Mouse (Mus musculus) hindbrain, embryonic 14.5 days (tissue): ENCODE measurements around the gene Tmem248. TPM values are rescaled to one million over a fixed set of nuclear protein-coding genes. Genes with fewer than 3 reads are reported as not detected.

ENCODE experiments used
- ATAC-seq: fragments of 200-750 bp; cut with Nextera tagmentation; 2 replicates; pipeline ENCODE4 v1.8.0; 2017; ENCODE audit warnings: moderate number of reproducible peaks, mild to moderate bottlenecking, moderate TSS enrichment, moderate library complexity; ENCODE audit not compliant: low FRiP score
- DNase-seq: peaks from one replicate; pipeline ENCODE4 v3.0.0-alpha.2; 2015; ENCODE audit warnings: low spot score
- H3K27ac ChIP-seq: fragments of 300-500 bp; sonication (generic); 2 replicates; pipeline ENCODE4 v1.5.1; 2014; ENCODE audit warnings: mild to moderate bottlenecking, moderate library complexity
- H3K27me3 ChIP-seq: fragments of 300-500 bp; sonication (generic); 2 replicates; pipeline ENCODE4 v1.6.1; 2014; ENCODE audit warnings: mild to moderate bottlenecking, low read length, mixed read lengths; ENCODE audit not compliant: control insufficient read depth, insufficient read depth
- H3K36me3 ChIP-seq: fragments of 300-500 bp; sonication (generic); replicated peaks from 2 replicates; pipeline ENCODE4 v1.6.1; 2014; ENCODE audit not compliant: control insufficient read depth, insufficient read depth
- H3K4me1 ChIP-seq: fragments of 300-500 bp; sonication (generic); replicated peaks from 2 replicates; pipeline ENCODE4 v1.6.1; 2014; ENCODE audit warnings: antibody characterized with exemption, low read length, mixed read lengths; ENCODE audit not compliant: control insufficient read depth, insufficient read depth
- H3K4me2 ChIP-seq: fragments of 300-500 bp; sonication (generic); replicated peaks from 2 replicates; pipeline ENCODE4 v1.6.1; 2014; ENCODE audit warnings: mild to moderate bottlenecking, moderate library complexity
- H3K4me3 ChIP-seq: fragments of 300-500 bp; sonication (generic); replicated peaks from 2 replicates; pipeline ENCODE4 v1.5.1; 2014; ENCODE audit warnings: mild to moderate bottlenecking, low read length
- H3K9ac ChIP-seq: fragments of 300-500 bp; sonication (generic); 2 replicates; pipeline ENCODE4 v1.6.1; 2014
- H3K9me3 ChIP-seq: fragments of 300-500 bp; sonication (generic); 2 replicates; pipeline ENCODE4 v1.6.1; 2016; ENCODE audit warnings: low read length; ENCODE audit not compliant: control insufficient read depth
- WGBS: fragments of 180-500 bp; shearing (Covaris S2); extraction: QIAGEN DNeasy Blood & Tissue Kit; methylation state at CpG from one replicate; pipeline ENCODE4 v1.1.7; 2014; 5-methylcytosine and 5-hydroxymethylcytosine counted together
- polyA plus RNA-seq: library from polyadenylated mRNA; unstranded; fragments of >200 nt; fragmentation: Nextera tagmentation; extraction: Ambion mirVana; gene quantifications from 2 replicates; pipeline ENCODE4 v1.2.1, GENCODE M21; 2014

Tmem248 gene
- polyA plus RNA-seq, 1 experiment from 2014 or later, result 31.3 TPM

DNA sequence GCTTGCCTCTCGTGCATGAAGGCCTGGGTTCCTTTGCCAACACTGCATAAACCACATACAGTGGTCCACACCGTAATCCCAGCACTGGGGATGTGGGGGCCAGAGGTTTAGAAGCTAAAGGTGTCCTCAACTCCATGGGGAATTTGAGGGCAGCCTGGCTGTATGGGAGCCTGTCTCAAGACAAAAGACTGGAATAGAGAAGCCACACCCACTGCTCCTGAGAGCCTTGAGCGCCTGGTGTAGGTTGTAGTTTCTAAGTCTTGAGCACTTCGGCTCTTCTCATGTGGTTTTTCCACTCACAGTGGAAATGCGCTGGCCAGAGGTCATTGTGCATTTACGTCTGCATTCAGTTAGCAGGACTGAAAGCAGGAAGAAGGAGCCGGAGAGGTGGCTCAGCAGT is 71.2 kb downstream of the Tmem248 start:
- H3K4me2 ChIP-seq, result no peak overlapping the region
- no peak overlapping the region for H3K4me3 ChIP-seq
- H3K27me3 ChIP-seq, result no peaks in the 10 kb centered on the region
- DNase-seq (no peak), ATAC-seq (no peak)
- H3K9ac ChIP-seq, result no peak overlapping the region
- WGBS, result 94% methylated on average over 7 of the region's 7 CpGs
- no peaks in the 10 kb centered on the region for H3K9me3 ChIP-seq
- H3K4me1 ChIP-seq, result no peaks in the 10 kb centered on the region
- H3K36me3 ChIP-seq, result peaks cover 46% of the 10 kb centered on the region
- no peak overlapping the region for H3K27ac ChIP-seq

DNA sequence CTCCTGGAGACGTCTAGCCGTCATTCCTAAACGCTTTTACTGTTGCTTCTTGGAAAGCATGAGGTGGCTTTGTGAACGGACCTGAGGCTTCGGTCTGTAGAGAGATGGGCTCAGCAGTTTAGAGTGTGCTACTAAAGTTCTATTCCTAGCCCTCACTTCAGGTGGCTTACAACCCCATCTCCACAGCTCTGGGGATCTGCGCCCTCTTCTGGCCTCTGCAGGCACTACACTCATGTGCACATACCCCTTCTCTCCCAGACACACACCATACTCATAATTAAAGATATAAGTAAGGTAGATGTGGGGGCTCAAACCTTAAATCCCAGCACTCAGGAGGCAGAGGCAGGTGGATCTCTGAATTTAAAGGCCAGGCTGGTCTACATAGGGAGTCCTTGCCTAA is 73.4 kb downstream of the Tmem248 start:
- no peaks in the 10 kb centered on the region for H3K27me3 ChIP-seq
- no peaks in the 10 kb centered on the region for H3K9me3 ChIP-seq
- no peak overlapping the region for H3K27ac ChIP-seq
- no peak for ATAC-seq
- H3K9ac ChIP-seq, result no peak overlapping the region
- no peak overlapping the region for H3K4me2 ChIP-seq
- peaks cover 28% of the 10 kb centered on the region for H3K36me3 ChIP-seq
- DNase-seq, result no peak
- WGBS, result 97% methylated on average over 6 of the region's 6 CpGs
- H3K4me1 ChIP-seq, result no peaks in the 10 kb centered on the region
- H3K4me3 ChIP-seq, result no peak overlapping the region

DNA sequence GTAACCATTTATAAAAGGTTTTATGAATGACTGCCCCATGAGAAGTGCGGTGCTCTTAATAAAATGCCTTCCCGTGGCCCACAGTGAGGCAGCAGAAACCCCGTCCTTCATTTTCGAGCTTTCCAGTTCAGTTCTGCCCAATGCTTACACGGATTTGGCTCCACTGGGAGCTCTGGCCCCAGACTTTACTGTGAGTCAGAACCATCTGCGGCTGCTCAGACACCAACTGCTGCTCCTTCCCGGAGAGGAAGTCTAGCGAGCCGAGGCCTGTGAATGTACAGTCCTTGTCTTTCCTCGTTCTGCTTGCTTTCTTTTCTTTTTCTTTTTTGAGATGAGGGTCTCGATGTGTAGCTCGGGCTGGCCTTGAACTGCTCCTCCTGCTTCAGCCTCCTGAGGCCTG is 73.9 kb downstream of the Tmem248 start:
- H3K27me3 ChIP-seq, result no peaks in the 10 kb centered on the region
- no peak overlapping the region for H3K4me2 ChIP-seq
- H3K9me3 ChIP-seq, result no peaks in the 10 kb centered on the region
- no peak overlapping the region for H3K9ac ChIP-seq
- no peak for DNase-seq
- H3K4me1 ChIP-seq, result no peaks in the 10 kb centered on the region
- H3K4me3 ChIP-seq, result no peak overlapping the region
- H3K27ac ChIP-seq, result no peak overlapping the region
- WGBS, result 97% methylated on average over 12 of the region's 12 CpGs
- H3K36me3 ChIP-seq, result peaks cover 23% of the 10 kb centered on the region
- ATAC-seq, result no peak

DNA sequence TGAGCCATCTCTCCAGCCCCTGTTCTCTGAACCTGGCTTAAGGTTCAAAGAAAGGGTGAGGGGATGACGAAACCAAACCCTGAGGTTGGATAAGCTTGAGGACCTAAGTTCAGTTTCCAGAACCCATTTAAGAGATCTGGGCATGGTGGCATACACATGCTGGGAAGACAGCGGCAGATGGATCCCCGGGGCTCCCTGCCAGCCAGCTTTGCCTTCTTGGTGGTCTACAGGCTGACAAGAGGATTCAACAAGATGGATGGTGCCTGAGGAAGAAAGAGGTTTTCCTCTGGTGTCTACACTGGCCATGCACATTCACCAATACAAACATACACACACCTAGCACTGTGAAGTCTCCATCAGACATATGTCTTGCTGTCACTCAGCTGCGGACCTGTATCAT is 76.1 kb downstream of the Tmem248 start:
- Histone ChIP-seq H3K36me3 (peaks cover 40% of the 10 kb centered on the region), H3K27me3 (no peaks in the 10 kb centered on the region), H3K4me3 (no peak overlapping the region), H3K27ac (no peak overlapping the region), H3K9ac (no peak overlapping the region), H3K9me3 (no peaks in the 10 kb centered on the region), H3K4me2 (no peak overlapping the region), H3K4me1 (no peaks in the 10 kb centered on the region)
- ATAC-seq, result no peak
- 73% methylated on average over 4 of the region's 4 CpGs for WGBS
- no peak for DNase-seq

Other genes starting within 250 kb of the Tmem248 start
- gene Gusb, start 214.0 kb upstream of the Tmem248 start, polyA plus RNA-seq, result 36.4 and 37.0 TPM in 2 replicates
- gene Asl, start 187.8 kb upstream of the Tmem248 start, polyA plus RNA-seq, result 41.3 and 41.5 TPM in 2 replicates
- gene Crcp, start 187.8 kb upstream of the Tmem248 start, polyA plus RNA-seq, result 49.2 and 51.9 TPM in 2 replicates
- gene Tpst1, start 143.8 kb upstream of the Tmem248 start, polyA plus RNA-seq, result 62.2 and 63.0 TPM in 2 replicates
- 15.3 and 18.1 TPM in 2 replicates for gene Kctd7, start 72.2 kb upstream of the Tmem248 start, polyA plus RNA-seq
- gene Rabgef1, start 45.3 kb upstream of the Tmem248 start, polyA plus RNA-seq, result 35.7 and 40.3 TPM in 2 replicates
- gene Sbds, start 38.4 kb downstream of the Tmem248 start, polyA plus RNA-seq, result 48.2 and 49.9 TPM in 2 replicates
- 20.8 and 27.2 TPM in 2 replicates for gene Tyw1, start 38.5 kb downstream of the Tmem248 start, polyA plus RNA-seq
- gene Caln1, start 152.4 kb downstream of the Tmem248 start, polyA plus RNA-seq, result 19.7 and 24.3 TPM in 2 replicates
- not detected in 2 replicates for gene A330070K13Rik, start 167.6 kb downstream of the Tmem248 start, polyA plus RNA-seq